Mouse (Mus musculus) sigmoid colon, adult 10 weeks (tissue): Measurements from ENCODE around the gene Armcx3. TPM values are rescaled to one million over a fixed set of nuclear protein-coding genes. Genes with fewer than 3 reads are reported as not detected.

Experiments used
- polyA plus RNA-seq: library from polyadenylated mRNA; stranded (reverse); fragments of 350-450 nt; fragmentation: Illumina TruSeq; extraction: RNeasy Lipid Tissue Mini Kit (QIAGEN cat#74804); gene quantifications from one replicate; pipeline ENCODE4 v1.2.3, GENCODE M21; 2014; ENCODE audit warnings: low read depth, low replicate concordance

The Armcx3 gene
- 78.9 TPM for polyA plus RNA-seq

GRCm38 (mm10) chrX:134756434-134757292, at the start of gene Armcx3:
TSS of gene Armcx3 (plus strand) at chrX:134756595.

GRCm38 (mm10) chrX:134717752-134718308, 38.6 kb upstream of the Armcx3 start, which contains the start of gene Armcx1:
TSS of gene Armcx1 (plus strand) at chrX:134717963.

GRCm38 (mm10) chrX:134750764-134751592, 5.4 kb upstream of the Armcx3 start, which contains the start of gene Armcx6:
TSS of gene Armcx6 (minus strand) at chrX:134751417.

GRCm38 (mm10) chrX:134808755-134809224, 52.4 kb downstream of the Armcx3 start, which contains the start of gene Armcx2:
TSS of gene Armcx2 (minus strand) at chrX:134809221.

Other genes starting within 250 kb of the Armcx3 start
- gene Timm8a1, start 214.7 kb upstream of the Armcx3 start, polyA plus RNA-seq, result 108 TPM
- 6.4 TPM for gene Btk, start 173.0 kb upstream of the Armcx3 start, polyA plus RNA-seq
- gene Rpl36a, start 170.9 kb upstream of the Armcx3 start, polyA plus RNA-seq, result 873 TPM
- 13.8 TPM for gene Gla, start 155.5 kb upstream of the Armcx3 start, polyA plus RNA-seq
- gene Hnrnph2, start 155.4 kb upstream of the Armcx3 start, polyA plus RNA-seq, result 198 TPM
- 2.9 TPM for gene Armcx4, start 70.1 kb upstream of the Armcx3 start, polyA plus RNA-seq
- gene Armcx1, start 38.6 kb upstream of the Armcx3 start, polyA plus RNA-seq, result 27.9 TPM
- 3.1 TPM for gene Armcx6, start 5.2 kb upstream of the Armcx3 start, polyA plus RNA-seq
- 18.2 TPM for gene Armcx2, start 52.6 kb downstream of the Armcx3 start, polyA plus RNA-seq
- gene Nxf2, start 208.2 kb downstream of the Armcx3 start, polyA plus RNA-seq, result 0.32 TPM